Mouse (Mus musculus): ENCODE results near the gene 2310079G19Rik. TPM values are rescaled to one million over a fixed set of nuclear protein-coding genes. Genes with fewer than 3 reads are reported as not detected.

Gene 2310079G19Rik
- polyA plus RNA-seq, 1 experiment = not detected

Other genes starting within 250 kb of the 2310079G19Rik start
- gene Cldn17, start 120.7 kb downstream of the 2310079G19Rik start, polyA plus RNA-seq (2012; rRNA removed) = not detected in 2 replicates
- gene Cldn8, start 64.5 kb downstream of the 2310079G19Rik start, polyA plus RNA-seq (2012; rRNA removed) = 0.91 and 2.0 TPM in 2 replicates
- gene Krtap24-1, start 15.4 kb downstream of the 2310079G19Rik start, polyA plus RNA-seq (2012; rRNA removed) = not detected in 2 replicates
- not detected in 2 replicates for gene Krtap26-1, start 20.1 kb upstream of the 2310079G19Rik start, polyA plus RNA-seq (2012; rRNA removed)
- gene Krtap27-1, start 44.0 kb upstream of the 2310079G19Rik start, polyA plus RNA-seq (2012; rRNA removed) = not detected in 2 replicates
- not detected in 2 replicates for gene 2310061N02Rik, start 80.3 kb upstream of the 2310079G19Rik start, polyA plus RNA-seq (2012; rRNA removed)
- gene Krtap13-1, start 101.2 kb upstream of the 2310079G19Rik start, polyA plus RNA-seq (2012; rRNA removed) = not detected in 2 replicates
- gene Krtap13, start 124.0 kb upstream of the 2310079G19Rik start, polyA plus RNA-seq (2012; rRNA removed) = not detected in 2 replicates
- gene 2310034C09Rik, start 131.2 kb upstream of the 2310079G19Rik start, polyA plus RNA-seq (2012; rRNA removed) = not detected in 2 replicates
- not detected in 2 replicates for gene 2310057N15Rik, start 146.5 kb upstream of the 2310079G19Rik start, polyA plus RNA-seq (2012; rRNA removed)
- not detected in 2 replicates for gene Gm5965, start 150.2 kb upstream of the 2310079G19Rik start, polyA plus RNA-seq (2012; rRNA removed)
- not detected in 2 replicates for gene Gm20741, start 184.6 kb upstream of the 2310079G19Rik start, polyA plus RNA-seq (2012; rRNA removed)
- not detected in 2 replicates for gene Krtap15, start 192.5 kb upstream of the 2310079G19Rik start, polyA plus RNA-seq (2012; rRNA removed)
- gene Krtap14, start 198.5 kb upstream of the 2310079G19Rik start, polyA plus RNA-seq (2012; rRNA removed) = not detected in 2 replicates
- gene Krtap19-1, start 241.7 kb upstream of the 2310079G19Rik start, polyA plus RNA-seq (2012; rRNA removed) = not detected in 2 replicates
- gene Krtap19-2, start 246.6 kb upstream of the 2310079G19Rik start, polyA plus RNA-seq (2012; rRNA removed) = not detected in 2 replicates